Mouse (Mus musculus) embryonic stem cell, embryonic (primary cell): ENCODE results near the gene Rasgef1b.

Experiments used
- CTCF ChIA-PET, 4 experiments: fragments of 300-600 bp in 2 of 4; fragments of 350-600 bp in 2 of 4; sonication (Branson Sonifier 250); formaldehyde crosslinking; loops; one replicate each; lab custom pipeline; 2022; ENCODE audit warnings: inconsistent platforms in 2 of 4; lab: Charles Lee
- POLR2A ChIA-PET, 4 experiments: fragments of 300-600 bp in 2 of 4; fragments of 350-600 bp in 2 of 4; sonication (Branson Sonifier 250); formaldehyde crosslinking; loops; one replicate each; lab custom pipeline; 2022; ENCODE audit warnings: antibody characterized with exemption in 4 of 4, inconsistent platforms in 1 of 4; lab: Charles Lee

Gene Rasgef1b

DNA sequence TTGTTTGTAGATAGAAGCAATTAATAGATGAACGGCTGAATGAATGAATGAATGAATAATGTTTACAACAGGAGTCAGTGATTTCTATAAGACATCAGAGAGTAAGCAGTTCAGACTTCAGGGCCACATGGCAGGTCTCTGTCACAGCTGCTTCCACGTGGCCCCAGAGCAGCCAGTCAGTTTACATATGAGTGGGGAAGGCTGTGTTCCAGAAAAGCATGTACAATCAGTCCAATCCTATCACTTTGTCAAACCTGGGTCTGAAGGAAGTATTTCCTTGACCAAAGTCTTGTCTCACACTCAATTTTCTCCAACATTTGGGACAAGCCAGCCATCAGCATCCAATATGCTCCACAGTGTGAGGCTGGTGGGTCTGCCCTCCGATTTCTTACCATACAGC, 278.4 kb downstream of the Rasgef1b start:
- CTCF ChIA-PET, result no interaction called here
- POLR2A ChIA-PET, result interaction anchor here in 1 of 4 experiments (0.6 kb wide), 1 partner anchor 432 kb away, joined by 3 read pairs; no protein-coding TSS in a partner anchor

DNA sequence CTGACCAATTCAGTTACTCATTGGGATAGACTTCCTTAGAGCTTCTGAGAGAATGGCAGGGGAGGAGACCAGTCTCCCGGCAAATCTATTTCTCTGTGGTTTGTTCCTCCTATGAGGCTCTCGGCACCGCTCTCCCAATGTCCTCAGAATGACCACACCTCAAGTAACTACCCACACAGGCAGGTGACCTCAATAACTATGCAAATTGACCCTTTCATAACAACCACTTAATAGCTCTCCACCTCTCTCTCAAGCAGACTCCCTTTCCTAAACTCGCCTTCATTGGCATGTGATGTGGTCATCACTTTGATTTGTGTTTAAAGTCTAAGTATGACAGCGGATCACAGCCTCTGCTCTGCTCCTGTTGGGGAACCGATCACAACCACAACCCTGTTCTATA, 281.4 kb downstream of the Rasgef1b start:
- POLR2A ChIA-PET, result no interaction called here
- CTCF ChIA-PET, result no interaction called here

DNA sequence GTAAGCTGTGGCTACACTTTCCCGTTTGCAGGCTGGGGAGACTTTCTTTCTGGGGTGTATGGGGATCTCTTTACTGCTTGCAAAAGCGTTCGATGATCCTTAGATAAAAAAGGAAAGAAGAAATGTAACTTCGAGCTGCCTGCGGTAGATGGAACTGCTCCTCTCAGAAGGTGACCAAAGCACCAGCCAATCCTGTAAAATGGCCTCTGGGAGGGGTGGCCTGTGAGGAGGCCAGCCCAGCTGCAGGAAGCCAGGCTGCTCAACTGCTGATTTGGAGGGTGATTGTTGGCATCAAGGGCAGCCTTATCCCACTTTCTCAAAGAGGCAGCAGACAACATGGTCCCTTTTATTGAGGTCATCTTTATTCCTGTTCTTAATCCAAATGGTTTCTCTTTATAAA, 283.6 kb downstream of the Rasgef1b start:
- CTCF ChIA-PET, result no interaction called here
- POLR2A ChIA-PET, result no interaction called here

DNA sequence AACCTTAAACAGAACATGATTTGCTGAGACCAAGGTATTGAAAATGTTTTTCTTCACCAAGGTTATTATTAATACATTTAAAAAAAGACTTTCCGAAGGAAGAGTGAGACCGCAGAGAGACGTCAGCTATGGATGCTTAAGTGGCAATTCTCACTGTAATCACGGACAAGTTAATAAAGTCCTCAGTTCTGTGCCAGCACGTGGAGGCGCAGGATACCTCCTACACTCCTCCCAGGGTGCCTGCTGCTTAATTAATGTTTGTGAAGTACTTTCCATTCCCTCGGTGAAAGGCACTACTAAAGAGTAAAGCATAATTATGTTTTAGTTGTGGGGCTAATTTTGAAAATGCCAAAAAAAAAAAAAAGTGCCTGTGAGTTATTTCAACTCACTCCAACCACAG, 284.1 kb downstream of the Rasgef1b start:
- ChIA-PET CTCF (no interaction called here), POLR2A (no interaction called here)

DNA sequence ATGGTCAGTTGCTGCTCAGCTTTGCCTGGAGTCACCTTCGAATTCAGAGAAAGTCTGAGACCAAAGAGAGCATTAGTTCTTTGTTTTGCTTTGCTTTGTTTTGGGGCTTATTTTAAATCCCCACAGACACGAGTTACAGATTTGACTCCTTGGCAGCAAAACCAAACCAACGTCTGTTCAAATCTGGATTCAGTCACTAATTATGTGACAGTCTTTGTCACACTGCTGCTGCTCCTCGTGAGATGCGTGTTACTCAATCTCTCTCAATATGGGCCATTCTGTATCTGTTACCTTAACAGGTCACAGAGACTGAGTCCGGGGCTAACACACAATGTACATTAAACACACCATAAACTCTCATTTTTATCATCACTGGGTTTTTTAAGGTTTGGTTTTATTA, 288.8 kb downstream of the Rasgef1b start:
- CTCF ChIA-PET, result no interaction called here
- POLR2A ChIA-PET, result no interaction called here

DNA sequence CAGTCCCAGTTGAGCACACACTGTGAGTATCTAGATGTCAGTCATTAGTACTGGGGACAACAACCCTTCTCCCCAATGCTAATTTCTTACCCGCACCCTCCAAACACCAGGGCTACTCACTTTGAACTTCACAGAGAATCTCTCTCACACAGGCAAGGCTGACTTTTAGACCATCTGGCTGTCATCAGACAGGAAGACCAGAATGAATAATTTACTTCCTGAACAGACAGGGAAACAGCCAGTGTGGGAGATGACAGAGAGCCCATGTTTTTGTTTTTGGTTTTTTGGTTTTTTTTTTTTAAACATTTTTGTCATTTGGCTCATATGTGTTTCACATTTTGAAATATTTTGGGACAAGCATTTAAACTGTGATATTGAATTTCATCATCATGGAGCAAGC, 290.3 kb downstream of the Rasgef1b start:
- ChIA-PET CTCF (no interaction called here), POLR2A (no interaction called here)

DNA sequence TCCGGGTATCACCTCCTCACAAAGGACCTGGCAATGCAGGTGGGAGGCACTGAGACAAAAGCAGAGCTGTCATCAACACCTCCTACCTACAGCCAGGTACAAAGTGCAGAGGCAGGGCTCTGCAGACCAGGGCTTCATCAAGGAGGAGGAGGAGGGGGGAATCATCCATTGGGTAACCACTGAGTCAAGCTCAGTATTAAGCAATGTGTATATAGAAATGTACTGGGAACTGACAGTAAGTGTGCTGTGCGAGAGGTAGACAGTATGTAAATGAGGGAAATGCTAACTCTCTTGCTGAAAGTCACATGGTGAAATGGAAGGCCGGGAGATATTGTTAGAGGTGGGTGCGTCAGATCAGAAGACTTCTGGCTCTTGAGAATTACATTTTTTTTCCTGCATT, 294.6 kb downstream of the Rasgef1b start:
- POLR2A ChIA-PET, result no interaction called here
- CTCF ChIA-PET, result no interaction called here

DNA sequence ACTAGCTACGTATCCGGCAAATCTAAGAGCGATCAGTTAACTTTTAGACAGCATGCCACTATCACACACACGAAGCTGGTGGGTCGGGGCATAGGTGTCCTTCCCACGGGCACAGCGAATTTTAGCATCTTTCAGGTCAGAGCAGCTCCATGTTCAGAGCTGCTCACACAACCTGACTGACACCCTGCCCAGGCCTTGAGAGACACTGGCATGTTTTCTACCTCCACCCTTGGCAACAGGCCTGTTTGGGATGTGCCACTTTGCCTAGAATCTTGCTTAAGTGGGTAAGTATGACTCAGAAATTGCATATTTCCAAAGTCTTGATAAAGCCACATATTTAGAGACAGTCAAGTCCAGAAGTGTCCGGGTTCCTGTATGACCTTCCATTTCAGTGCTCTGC, 296.4 kb downstream of the Rasgef1b start:
- POLR2A ChIA-PET, result no interaction called here
- CTCF ChIA-PET, result no interaction called here

DNA sequence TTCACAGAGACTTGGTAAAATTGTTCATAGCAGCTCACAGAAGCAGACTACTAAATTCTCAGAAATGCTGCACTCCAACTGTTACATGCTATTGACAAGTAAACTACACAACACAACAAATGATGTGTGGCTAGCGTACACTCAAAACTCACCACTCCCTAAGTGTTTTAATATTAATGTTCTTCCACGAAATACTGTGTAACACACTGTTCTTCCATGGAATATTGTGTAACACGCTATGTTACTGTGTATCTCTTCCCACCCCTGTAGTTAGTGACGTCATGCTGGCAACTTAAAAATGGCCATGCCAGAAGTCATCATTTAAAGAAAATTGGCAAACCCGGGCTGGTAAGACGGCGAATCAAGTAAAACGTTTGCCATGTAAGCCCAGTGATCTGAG, 299.6 kb downstream of the Rasgef1b start:
- ChIA-PET CTCF (no interaction called here), POLR2A (no interaction called here)

DNA sequence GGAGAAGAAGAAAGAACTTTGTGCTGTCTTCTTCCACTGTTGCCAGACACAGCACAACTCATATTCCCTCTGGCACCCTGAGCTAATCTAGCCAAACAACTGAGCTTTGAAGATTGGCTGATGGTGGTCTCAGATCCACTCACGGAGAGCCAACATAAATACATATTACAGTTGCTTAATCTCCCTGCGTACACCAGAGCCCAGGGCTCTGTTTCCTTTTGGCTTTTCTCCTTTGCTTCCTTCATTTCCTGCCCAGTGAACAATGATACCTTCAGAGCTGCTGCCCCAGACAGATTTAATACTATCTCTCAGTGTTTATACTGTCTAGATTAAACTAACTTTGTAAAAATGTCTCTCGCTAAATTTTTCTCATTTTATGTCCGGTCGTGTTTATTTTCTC, 300.2 kb downstream of the Rasgef1b start:
- CTCF ChIA-PET, result no interaction called here
- POLR2A ChIA-PET, result no interaction called here

DNA sequence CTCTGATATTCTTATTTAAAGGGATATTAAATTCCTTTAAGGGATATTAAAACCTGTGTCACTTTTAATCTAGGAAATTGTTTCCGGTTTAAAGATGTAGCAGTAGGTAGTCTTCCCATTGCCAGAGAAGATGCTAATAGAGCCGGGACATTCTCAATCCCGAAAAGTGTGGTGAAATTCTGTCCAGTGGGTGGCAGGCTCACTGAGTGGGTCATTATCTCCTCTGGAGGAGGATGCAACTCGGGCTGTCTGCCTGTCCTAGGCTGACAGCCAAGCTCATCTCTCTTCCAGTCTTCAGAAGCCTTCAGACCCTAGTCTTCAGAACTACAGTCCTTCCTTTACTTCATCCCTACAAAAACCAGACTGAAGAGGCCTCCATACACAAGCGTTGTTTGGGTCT, 305.6 kb downstream of the Rasgef1b start:
- CTCF ChIA-PET, result interaction anchor here in 1 of 4 experiments (0.5 kb wide), 1 partner anchor 72 kb away, joined by 8 read pairs; no protein-coding TSS in a partner anchor
- POLR2A ChIA-PET, result no interaction called here

DNA sequence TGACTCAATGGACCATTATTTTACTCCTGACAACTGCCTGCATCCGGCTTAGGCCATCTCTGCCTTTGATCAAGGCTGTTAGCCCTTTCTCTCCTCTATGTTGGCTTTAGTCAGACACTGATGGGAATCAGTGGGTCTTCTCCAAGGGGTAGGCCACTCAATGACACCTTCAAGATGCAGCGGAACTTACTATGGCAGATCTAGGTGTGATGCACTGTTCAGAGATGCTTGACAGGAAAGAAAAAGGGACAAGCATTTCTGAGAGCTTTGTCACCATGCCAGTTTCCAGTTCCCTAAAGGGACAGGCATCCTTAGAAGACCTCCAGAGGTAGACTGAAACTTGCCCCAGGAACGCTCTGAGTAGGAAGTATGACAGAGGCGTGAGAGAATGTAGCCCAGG, 306.0 kb downstream of the Rasgef1b start:
- ChIA-PET POLR2A (no interaction called here), CTCF (interaction anchor here in 1 of 4 experiments (0.5 kb wide), 1 partner anchor 73 kb away, joined by 8 read pairs; no protein-coding TSS in a partner anchor)

DNA sequence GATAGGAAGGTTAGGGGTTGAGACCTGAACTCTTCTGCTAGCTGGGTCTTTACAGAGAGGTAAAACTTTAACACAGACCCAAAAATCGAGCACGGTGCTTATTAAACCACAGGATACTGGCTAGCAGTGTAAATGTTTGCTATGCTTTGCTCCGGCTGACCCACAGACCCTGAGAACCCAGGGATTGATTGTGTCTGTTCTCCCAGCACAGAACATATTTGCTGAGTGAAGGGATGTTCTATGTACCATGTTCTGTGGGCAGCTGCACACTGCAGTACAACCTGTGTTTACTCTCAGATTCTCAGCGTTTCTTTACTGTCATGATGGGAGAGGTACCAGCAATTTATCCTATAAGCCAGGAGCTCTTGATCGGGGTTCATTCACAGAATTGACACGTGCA, 306.8 kb downstream of the Rasgef1b start:
- POLR2A ChIA-PET, result interaction anchor here in 1 of 4 experiments (0.5 kb wide), 1 partner anchor 112 kb away, joined by 5 read pairs; no protein-coding TSS in a partner anchor
- CTCF ChIA-PET, result no interaction called here

DNA sequence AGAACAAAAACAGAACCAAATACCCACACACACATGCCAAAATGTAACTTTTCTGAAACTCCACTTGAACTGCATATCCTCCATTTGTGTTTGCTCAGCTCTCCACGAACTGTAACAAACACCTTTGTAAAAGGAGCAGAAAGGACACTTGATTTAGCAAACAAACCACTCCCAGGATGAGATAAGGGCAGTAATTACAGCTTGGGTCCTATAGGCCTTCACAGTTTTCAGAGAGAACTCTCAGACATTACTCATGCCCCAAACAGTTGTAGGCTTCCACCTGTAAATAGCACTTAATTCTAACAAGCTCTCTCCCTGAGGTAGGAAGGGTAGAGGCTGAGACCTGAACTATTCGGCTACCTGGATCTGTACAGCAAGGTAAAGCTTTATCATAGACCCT, 309.0 kb downstream of the Rasgef1b start:
- POLR2A ChIA-PET, result interaction anchor here in 1 of 4 experiments (0.6 kb wide), 1 partner anchor 478 kb away, joined by 3 read pairs; no protein-coding TSS in a partner anchor
- CTCF ChIA-PET, result no interaction called here

DNA sequence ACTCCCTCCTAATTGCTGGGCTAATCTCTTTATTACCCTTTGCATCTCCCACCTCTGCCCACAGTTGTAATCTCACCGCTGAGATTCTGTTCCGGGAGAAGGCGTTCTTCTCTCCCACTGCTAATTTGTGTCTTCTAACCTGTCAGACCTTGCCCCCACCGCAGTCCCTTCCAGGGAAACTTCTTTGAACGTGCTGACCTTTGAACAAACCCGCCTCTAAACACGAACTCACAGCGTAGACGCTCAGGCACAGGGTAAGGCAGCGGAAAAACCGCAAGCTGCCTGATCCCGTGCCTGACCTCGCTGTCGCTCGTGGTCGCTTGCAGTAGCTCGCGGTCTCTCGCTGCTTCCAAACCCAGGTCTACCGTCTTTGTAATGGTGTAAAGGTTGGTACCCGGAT, 312.0 kb downstream of the Rasgef1b start:
- ChIA-PET CTCF (no interaction called here), POLR2A (no interaction called here)

DNA sequence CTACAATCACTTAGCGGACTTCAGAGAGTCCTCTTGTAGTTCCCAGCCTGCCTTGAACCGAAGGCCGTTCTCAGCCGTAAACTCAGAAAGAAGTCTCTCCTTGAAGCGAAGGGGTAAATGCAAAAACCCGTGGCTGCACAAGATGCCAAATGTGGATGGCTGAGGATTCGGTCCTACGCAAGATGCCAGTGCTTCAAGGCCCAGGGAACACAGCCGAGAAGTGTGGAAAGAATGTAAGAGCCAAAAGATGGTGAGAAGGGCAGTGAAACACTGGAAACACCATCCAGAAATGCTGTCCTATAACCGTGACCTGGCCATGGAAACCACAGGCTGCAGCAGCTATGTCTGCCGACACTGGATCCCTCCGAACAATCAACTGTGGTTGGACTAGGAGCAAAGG, 313.2 kb downstream of the Rasgef1b start:
- POLR2A ChIA-PET, result no interaction called here
- CTCF ChIA-PET, result no interaction called here

DNA sequence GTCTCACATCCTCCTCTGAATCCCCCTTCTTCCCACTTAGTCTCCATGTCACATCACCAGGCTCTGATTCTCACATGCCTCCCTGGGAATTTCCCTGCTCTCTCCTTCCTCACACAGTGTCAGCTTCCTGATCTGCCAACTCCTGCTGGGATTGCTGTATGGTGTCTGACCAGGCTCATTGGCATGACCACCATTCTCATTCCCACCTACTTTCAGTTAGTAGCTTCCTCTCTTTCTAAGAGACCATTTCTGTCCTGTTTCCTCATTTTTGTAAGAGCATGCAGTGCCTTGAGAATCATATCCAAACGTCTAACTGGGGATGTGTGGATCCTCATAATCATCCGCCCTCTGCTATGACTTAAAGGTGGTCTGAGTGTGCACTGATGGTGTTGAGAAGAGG, 313.8 kb downstream of the Rasgef1b start:
- CTCF ChIA-PET, result no interaction called here
- POLR2A ChIA-PET, result no interaction called here

DNA sequence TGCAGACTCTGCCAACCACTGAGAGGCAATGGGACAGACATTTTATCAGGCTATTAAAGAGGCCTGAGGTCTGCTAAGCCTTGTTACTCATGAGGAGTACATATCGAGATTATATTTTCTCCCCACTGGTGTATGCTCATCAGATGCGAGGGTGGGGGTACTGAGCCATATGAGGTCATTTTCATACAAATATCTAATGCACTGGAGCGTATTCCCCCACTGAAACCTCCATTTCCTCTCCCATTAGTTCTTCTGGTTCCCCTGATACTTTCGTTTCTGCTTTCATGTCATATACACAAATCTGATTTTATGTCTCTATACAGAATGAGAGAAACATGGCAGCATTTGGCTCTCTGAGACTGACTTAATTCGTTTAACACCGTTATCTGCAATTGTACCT, 314.6 kb downstream of the Rasgef1b start:
- POLR2A ChIA-PET, result no interaction called here
- CTCF ChIA-PET, result no interaction called here

DNA sequence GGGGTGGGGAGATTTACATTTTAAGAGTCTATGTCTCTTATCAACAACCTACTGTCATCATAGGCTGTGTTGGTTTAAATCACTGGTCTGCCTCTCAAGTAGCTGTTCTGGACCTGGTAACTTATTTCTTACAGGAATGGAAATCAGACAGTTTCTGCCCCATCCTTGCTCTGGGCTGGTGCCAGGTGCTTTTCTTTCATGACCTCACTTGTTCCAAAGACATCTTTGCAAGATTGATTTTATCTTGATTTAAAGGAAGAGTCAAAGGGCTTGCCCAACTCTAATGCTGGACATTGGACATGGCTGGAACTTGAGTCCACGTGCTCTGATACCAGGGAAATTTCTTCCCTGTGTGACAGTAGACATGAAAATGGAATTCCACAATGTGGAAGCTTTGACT, 315.0 kb downstream of the Rasgef1b start:
- POLR2A ChIA-PET, result no interaction called here

DNA sequence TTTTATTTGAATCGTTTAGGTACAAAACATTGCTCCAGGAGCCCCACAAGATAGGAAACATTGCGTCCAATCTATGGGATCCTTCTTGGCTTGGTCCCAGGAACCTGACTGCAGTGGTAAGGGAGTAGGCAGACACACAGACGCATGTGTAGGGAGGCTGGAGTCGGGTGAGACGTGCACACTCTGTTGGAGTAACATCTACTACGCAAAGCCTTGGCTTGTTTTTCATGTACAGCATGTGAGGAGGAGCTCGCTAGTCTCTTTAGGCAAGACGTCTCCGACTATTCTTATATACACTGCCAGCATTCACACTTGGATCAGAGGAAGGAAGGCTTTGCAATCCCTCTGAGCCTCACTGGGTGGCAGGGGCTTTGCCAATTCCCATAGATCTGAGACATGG, 315.5 kb downstream of the Rasgef1b start:
- ChIA-PET POLR2A (no interaction called here), CTCF (no interaction called here)

More for the DNA sequence above, 315.0 kb downstream of the Rasgef1b start:
- CTCF ChIA-PET, result no interaction called here

DNA sequence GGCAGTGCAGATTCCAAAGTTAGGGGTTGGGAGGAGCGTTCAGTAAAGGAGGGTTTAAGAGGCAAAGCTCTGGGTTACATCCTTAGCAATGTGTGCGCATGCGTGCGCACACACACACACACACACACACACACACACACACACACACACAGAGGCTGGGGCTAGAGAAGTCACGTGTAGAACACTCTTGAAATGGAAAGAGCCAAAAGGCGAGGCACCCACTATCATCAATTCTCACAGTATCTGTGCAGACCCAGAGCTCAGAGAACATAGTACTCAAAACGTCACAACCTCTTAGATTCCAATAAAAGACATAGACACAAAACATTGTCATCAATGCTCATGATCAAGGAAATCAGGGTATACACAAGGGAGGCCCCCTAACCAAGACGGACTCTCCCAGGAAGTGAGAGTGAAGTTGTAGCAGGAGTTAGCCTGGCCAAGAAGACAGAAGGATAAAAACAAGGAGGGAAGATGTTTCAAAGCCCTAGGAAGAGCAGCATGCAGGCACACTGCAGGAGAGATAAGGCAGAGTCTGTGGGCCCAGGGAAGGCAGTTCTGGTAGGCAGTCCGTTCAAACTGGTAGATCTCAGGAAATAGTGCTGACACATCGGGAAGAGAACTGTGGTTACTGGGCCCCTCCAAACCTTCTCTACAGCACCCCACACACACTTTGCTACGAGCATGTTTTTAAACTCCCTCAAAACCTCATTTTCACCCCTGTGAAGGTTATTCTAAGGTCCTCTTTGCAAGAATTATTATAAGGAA, 324.3 kb downstream of the Rasgef1b start:
- ChIA-PET CTCF (interaction anchor here in 2 of 4 experiments (0.6 kb wide), 2 partner anchors 228 to 519 kb away, joined by 3 to 4 read pairs; no protein-coding TSS in a partner anchor), POLR2A (interaction anchor here in 1 of 4 experiments (0.7 kb wide), 1 partner anchor 201 kb away, joined by 4 read pairs; no protein-coding TSS in a partner anchor)
